Mouse (Mus musculus): ENCODE measurements at regions not wholly inside any gene's neighbourhood (a gene's known extent, or its start where the extent isn't known, plus 50 kb on each side); places are given as distances from the start of the nearest gene placed in this dataset.

DNA sequence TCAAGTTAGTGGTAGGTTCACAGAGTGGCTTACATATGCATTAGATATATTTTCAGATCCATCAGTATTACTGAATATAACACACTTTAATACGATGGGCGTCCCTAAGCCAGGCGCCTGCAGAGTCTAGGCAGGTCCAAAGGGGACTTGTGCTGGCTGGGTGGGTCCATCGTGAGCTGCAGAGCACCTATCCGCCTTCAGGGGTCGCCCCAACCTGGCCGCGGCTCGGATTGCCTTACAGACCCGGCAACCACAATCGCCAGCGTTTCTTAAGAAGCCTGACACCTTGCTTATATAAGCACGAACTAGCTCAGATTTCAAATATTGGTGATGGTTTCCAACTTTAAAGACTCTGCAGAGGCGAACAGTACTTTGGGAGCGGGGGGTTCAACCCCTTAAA lies 227.3 kb downstream of the Gm11011 start:
- DNase-seq (ENCODE audit: low spot score in 2 of 2), result peak in 1 of 2 experiments; percentile 35

DNA sequence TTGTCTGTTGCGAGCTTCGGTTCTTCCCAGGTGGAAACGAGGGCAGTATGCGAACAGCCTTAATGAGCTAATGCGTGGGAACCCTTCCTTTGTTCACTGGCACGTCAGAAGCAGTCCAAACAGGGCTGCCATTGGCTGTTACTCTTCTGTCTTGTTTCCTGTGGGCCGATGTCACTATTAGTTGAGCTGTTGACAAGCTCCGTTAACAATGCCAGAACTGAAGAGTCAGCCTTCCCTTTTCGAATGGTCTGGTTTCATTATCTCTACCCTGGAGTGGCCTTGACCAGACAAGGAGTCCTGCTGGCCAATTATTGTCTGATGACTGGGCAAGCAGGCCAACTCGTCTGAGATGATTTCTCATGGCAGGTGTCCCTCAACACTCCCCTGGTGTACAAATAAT lies 230.1 kb downstream of the Gm11011 start:
- no peak for DNase-seq (ENCODE audit: low spot score in 2 of 2)

DNA sequence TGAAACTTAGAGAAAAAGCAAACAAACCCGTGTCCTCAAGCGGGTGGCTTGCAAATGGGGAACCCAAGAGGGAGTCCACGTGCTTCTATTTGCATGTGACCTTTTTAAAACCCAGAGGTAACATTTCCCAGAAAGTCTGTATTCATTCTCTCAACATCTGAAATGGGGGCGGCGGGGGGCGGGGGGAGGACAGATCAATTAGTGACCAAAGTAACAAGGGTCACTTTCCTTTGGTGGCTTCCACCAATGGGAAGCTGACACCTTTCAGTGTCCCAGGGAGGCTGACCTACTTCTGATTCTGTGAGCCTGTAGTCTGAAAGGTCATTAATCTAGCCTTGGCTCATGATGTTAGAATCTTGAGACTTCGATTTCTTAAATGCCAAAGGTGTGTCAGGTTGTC lies 236.0 kb downstream of the Gm11011 start:
- no peak for DNase-seq (ENCODE audit: low spot score in 2 of 2)

DNA sequence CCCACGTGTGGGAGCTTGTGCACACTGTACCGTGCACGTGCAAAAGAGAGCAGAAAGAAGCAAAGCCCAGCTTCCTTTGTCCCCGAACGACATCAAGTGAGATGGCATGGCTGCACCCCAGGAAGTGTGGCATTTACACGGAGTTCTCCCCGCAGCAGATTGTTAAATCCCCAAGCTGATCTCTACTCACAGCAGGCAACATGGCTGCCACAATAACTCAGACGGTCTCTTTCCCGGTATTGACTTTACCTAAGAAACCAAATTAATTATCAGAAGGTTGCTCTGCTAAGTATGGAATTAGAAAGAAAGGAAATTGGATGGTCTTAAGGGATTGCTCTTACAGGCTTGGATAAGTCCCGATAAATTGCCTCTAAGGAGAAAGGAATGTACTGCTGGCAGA lies 241.4 kb downstream of the Gm11011 start:
- no peak for DNase-seq (ENCODE audit: low spot score in 2 of 2)

DNA sequence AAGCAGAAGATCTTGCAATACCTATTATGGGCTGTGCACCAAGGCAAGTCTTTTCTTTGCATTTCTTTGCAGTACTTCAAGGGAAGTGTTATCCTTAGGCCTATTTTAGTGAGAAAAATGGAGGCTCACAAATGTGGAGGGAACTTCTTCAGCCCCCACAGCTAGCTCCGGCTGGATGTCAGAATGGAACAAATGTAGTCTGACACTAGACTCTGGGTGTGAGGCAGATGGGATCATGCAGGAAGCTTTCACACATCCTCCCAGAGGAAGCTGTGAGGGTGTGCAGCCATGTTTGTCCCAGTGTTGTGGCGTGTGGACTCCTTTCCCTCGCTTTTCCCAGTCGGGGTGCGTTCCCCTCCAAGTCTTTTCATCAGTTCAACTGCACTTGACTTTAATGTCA lies 268.0 kb downstream of the Gm11011 start:
- DNase-seq (ENCODE audit: low spot score in 2 of 2), result no peak

DNA sequence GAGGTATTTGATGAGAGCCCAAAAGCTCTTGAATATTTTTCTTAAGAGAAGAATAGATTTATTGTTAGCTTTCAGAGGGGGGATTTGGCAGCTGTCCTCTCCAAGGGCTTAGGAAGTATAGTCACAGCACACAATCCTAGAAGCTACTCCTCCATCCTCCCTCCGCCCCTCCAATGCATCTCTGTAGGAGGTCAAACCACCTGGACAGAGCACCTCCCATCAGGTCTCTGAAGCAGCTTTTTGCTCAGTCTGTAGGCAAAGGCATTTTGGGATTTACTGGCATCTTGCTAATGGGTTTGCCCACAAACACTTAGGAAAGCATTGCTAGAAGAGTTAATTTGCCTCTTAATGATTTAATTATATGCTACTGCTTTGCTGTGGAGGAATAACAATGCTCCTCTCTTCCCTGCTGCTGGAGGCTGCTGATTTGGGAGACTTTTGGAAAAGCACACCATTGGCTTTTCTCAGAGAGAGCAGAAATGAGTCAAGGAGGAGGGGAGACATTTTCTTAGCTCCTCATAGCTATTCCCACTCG lies 273.1 kb downstream of the Gm11011 start:
- DNase-seq (ENCODE audit: low spot score in 2 of 2), result no peak

DNA sequence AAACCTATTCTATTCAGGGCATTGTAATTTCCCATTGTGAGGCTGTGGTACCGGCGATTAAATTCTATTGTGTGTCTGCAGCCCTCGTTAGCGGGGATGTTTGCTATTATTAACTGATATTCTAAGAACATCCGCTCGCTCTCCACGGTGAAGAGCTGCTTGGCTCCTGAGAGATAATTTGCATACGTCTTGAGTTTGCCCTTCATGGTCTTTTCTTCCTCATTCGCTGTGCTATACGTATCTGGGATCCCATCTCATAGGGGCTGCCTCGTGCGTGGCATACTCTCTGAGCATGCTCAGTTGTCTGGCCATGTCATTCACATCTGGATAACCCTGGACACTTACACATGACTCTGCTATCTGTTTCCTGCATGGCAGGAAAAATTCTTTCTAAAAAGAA lies 275.7 kb downstream of the Gm11011 start:
- no peak for DNase-seq (ENCODE audit: low spot score in 2 of 2)

DNA sequence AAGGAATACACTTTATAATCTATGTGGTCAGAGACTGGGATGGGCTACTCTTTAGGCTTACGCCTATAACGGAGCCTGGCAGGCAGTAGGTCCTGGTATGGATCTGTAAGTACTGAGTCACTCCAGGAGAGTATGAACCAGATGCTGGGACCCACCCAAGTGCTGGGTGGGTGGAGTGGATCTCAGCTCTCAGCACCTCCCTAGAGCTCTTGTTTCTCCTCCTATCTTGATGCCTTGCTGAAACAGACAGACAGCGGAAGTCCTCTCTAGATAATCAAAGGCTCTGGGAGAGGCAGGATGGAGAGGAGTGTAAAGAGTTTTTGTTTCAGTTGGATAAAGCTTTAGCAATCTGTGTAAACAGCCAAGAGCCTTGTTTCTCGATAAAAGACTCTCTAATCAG lies 276.2 kb downstream of the Gm11011 start:
- DNase-seq (ENCODE audit: low spot score in 2 of 2), result no peak

DNA sequence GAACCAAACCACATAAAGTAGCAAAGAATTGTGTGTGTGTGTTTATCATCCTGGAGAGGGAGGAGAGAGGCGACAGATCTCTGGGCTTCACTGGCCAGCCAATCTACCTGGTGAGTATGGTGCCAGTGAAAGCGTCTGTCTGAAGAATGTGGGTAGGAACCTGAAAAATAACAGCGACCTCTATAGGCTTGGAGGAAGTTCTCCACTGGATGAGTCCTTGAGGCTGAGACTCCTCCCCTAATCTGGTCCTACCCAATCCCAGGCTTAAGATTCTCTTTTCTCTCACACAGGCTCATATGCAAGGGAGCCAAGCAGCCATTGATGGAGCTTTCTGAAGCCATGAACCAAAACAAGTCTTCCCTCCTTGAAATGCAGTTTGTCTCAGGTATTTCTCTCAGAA lies 283.2 kb downstream of the Gm11011 start:
- no peak for DNase-seq (ENCODE audit: low spot score in 2 of 2)

DNA sequence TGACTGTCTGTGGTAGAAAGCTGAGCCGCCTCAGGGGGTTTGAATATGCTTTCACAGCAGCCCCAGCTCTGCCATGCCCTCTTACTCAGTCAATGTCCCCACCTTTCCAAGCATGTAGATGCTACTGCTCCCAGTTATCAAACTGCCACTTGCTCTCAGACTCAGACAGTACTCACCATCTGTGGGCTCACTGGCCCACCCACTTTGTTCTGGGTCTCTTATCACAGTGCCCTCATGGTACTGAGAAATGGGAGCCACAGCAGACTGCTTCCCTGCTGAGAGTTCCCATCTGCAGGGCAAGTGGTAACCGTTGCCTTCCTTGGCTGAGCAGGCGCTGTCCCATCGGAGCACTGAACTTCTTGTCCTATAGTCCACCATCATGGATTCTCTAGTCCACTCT lies 286.6 kb downstream of the Gm11011 start:
- DNase-seq (ENCODE audit: low spot score in 2 of 2), result no peak

DNA sequence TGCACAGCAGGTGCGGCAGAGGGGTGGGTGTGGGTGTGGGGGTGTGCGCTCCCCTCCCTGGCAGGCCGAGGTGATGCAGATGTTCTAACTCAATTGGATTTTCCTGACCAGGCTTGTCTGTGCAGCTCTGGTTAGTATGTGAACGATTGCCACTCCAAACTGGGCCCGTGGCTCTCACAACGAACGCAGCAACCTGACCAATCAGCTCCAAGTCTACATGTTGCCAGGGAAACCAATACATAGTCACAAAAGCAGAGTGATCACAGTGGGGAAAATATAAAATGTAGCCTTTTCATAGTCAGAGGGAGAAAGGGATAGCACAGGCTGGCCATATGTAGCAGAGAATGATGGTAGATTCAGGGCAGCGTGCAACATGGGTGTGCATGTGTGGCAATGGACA lies 287.1 kb downstream of the Gm11011 start:
- no peak for DNase-seq (ENCODE audit: low spot score in 2 of 2)

DNA sequence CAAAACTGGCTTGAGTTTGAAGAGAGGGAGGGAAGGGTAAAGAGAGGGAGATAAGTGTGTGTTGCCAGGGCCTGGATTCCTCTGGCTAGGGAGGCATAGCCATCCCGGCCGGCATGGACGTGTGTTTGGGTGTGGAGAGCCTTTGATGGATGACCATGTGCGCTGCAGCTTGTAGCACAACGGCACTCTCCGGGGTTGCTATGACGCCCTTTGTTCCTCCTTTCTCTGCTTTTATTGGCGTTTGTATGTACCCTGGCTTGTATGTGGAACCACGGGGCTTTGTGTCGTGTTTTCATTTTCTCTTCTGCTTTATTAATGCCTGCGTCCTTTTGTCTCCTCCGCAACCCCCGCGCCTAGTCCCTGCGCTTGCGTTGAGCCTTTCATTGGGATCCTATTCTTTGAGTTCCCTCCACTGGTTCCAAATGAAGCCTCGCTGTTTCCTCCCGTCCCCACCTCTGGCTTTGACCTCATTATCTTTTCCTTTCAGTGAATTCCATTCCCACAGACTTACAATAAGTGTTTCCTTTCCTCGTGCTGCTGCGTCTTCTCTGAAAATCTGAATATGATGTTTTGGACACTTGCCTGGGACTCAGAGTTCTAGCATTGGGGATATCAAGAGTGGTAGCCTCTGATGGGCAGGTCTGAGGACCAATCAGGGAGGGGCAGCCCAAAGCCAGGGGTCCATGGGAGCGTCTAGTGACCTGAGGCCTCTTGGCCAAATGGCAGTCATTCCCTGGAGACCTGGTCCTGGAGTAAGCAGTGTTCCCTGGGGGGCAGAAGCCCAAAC lies 289.5 kb downstream of the Gm11011 start:
- DNase-seq (ENCODE audit: low spot score in 2 of 2), result no peak

DNA sequence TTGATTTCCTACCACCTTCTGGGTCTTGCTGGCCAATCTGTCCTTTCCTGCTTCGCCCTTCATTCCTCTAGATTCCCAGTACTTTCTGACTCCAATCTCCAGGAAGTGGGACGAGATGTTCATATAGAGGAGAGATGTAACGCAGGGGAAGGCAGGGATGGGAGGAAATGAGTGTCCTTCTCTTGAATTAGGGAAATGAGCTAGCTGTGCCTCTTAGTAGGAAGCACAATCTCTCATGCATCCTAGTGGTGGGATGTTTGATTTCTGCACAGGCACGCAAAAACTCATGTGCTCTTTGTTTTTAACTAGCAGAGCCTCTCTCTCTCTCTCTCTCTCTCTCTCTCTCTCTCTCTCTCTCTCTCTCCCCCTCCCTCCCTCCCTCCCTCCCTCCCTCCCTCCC lies 290.3 kb downstream of the Gm11011 start:
- no peak for DNase-seq (ENCODE audit: low spot score in 2 of 2)

DNA sequence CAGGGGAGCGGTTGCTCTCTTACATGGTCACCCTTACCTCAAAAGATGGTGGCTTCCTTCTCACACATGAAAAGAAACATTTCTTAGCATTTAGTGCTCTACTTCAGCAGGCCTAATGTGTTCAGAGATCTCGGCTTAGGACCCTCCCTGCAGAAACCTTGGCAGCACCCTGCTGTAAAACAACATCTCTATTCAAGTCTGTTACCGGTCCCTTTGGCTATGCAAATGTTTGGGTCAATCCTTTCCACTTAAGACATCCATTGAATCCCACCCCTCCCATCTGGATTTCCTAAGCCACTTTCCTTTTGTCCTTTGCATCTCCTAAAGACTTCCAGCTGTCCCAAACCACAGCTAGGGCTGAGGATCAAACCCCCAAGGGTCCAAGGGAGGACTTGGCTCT lies 294.2 kb downstream of the Gm11011 start:
- no peak for DNase-seq (ENCODE audit: low spot score in 2 of 2)

DNA sequence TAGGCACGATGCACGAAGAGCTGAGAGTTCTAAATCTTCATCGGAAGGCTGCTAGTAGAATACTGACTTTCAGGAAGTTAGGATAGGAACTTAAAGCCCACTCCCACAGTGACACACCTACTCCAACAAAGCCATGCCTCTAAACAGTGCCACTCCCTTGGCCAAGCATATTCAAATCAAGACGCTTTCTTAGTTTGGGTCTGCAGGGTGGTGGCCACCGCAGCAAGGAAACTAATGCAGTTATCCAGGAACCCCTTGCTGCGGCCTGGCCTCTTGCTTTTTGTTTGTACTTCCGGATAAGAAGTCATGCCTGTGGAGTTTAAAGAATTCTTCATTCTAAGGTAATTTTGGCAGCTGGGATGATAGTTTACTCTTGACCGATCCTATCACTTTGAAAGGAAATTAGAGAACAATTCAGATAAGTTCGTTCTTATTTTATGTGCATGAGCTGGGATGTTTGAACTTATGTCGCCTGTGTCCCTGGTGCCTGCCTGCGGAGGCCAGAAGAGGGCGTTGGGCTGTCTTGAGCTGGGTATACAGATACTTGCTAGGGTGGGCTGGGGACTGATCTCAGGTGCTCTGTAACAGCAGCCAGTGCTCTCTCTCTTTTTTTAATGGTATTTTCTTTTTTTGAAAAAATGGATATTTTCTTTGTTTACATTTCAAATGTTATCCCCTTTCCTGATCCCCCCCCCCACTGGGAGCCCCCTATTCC lies 298.5 kb downstream of the Gm11011 start:
- no peak for DNase-seq (ENCODE audit: low spot score in 2 of 2)

DNA sequence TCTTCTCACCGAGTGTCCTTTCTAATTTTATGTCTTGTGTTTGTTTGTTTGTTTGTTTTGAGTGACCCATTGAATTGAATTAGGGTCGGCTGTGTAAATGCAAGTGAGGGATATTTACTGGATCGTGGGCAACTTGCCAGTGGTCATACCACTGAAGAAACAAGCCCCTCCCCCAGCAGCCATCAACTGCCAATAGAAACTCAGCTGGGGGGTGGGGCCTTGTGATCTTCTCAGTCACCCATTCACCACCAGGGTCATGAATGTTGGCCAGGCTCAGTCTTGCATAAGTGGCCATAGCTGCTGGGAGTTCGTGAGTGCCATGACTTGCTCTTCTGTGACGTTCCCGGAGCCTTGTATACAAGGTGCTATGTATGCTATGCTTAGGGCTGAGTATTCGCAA lies 300.8 kb downstream of the Gm11011 start:
- no peak for DNase-seq (ENCODE audit: low spot score in 2 of 2)

DNA sequence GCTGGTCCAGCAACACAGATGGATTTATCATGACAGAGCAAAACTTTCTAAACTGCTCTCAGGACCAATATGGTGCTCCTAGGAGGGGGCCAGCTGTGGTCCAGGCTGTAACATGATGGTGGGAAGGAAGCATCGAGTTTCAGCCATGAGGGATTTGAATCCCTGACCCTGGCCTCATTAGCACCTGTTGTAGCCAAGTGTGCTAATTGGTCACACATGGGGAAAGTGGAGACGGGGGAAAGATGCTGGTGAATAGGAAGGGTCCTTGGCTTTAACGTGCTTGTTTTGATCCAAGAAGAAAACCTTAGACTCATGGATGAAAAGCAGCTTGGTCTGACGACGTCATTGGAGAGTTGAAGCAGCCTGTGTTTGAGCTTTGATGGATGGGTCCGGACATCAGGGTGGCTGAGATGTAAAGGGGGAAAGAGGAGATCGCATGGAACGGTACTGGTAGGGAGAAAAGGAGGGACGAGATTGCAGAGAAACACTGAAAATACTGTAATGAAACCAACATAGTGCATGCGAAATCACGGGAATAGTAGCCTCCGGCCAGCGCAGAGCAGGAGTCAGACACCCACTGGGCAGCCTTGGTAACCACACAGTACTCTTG lies 304.9 kb downstream of the Gm11011 start:
- no peak for DNase-seq (ENCODE audit: low spot score in 2 of 2)

DNA sequence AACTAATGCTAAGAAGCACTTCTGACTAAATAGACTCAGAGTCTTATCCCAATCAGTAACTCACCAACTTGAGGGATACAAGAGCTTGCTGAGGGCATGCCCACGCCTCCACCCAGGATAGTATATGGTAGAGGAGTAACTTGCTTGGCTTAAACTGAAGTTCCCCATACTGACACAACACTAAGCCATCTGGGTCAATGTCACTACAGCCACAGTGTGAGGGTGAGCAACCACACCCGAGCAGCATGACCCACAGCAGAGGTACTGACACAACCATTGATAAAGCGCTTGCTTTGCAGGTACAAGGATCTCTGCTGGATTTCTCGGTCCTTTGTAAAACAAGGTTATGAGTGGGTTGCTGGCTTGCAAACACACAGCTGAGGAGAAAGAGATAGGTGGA lies 312.2 kb downstream of the Gm11011 start:
- no peak for DNase-seq (ENCODE audit: low spot score in 2 of 2)

DNA sequence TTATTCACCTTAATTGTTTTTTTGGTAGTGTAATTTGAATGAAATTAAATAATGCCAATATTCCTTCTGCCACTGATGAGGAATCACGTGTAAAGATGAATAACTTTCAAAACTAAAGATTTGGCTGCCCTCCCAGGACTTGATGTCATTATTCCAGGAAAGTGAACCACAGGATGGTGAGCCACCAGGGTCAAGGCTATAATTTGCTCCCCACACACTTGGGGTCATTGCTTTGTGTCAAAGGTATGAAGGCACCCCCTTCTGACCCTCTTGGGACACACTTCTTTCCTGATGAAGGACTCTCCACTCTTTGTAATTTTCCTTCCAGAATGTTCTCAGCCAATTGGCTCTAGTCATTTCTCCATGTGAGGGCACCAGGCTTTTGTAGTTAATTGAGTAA lies 313.4 kb downstream of the Gm11011 start:
- no peak for DNase-seq (ENCODE audit: low spot score in 2 of 2)

DNA sequence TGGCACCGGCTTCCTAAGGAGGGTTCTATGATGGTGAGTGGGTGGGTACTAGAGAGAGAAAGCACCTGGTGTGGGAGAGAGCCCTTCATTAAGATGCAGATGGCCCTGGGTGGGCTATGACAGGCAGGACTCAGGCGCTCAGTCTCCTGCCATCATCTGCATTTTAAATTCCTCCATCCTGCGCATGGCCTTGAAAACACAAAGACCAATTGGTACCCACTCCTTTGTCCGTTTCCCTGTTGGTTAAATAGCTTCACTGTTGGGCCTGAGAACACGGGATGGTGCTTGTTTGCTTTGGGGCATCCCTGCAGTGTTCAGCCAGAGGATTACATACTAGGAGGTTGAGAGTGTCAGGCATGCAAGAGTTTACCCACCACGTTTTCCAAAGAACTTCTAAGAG lies 314.9 kb downstream of the Gm11011 start:
- no peak for DNase-seq (ENCODE audit: low spot score in 2 of 2)

DNA sequence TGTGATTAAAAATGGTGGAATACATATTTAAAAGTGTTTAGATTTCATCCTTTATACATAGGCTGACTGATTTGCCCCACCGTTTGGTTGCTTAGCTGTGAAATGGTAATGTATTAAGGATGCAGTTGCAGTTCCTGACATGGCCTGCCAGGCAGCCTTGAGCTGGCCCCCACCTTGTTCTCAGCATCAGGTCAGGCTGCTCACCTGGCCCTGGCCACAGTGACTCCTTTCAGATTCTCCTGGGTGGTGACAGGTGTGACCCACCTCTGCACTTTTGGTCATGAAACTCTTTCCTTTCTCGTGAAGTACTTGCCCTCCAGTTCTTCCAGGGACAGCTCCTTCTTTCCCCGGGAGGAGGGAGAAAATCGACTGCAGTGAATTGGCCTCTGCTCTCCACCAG lies 315.5 kb downstream of the Gm11011 start:
- DNase-seq (ENCODE audit: low spot score in 2 of 2), result no peak

DNA sequence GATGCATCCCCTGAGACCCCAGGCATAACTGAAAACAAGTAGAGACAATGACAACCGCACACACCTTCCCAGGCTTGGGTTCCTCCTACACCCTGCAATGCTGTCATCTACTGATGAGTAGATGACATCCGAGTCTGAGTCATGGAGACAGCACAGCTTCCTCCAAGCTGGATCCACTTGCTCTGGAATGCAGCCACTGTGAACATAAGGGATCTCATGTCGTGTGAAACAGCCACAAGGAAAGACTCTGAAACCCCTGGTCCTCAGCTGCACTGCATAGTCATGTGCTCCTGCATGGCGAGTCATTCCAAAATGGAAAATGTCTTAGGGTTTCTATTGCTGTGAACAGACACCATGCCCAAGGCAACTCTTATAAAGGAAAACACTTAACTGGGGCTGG lies 305.2 kb upstream of the Zfp64 start:
- DNase-seq (ENCODE audit: low spot score in 2 of 2), result no peak
